Mouse (Mus musculus) neural tube, embryonic 11.5 days (tissue): ENCODE measurements at regions not wholly inside any gene's neighbourhood (a gene's known extent, or its start where the extent isn't known, plus 50 kb on each side); places are given as distances from the start of the nearest gene placed in this dataset.

ENCODE experiments used
- ATAC-seq: fragments of 200-750 bp; cut with Nextera tagmentation; 2 replicates; pipeline ENCODE4 v1.8.0; 2017; ENCODE audit warnings: moderate number of reproducible peaks, mild to moderate bottlenecking, moderate TSS enrichment, moderate library complexity; ENCODE audit not compliant: insufficient read depth, low FRiP score, low TSS enrichment
- DNase-seq: peaks from one replicate; pipeline ENCODE4 v3.0.0-alpha.2; 2015; ENCODE audit warnings: low spot score
- H3K27ac ChIP-seq: fragments of 300-500 bp; sonication (generic); 2 replicates; pipeline ENCODE4 v1.5.1; 2014; ENCODE audit warnings: low read depth, mild to moderate bottlenecking, low read length
- H3K27me3 ChIP-seq: fragments of 300-500 bp; sonication (generic); 2 replicates; pipeline ENCODE4 v1.6.1; 2014; ENCODE audit warnings: mild to moderate bottlenecking, low read length, mixed read lengths; ENCODE audit not compliant: control insufficient read depth, insufficient read depth
- H3K36me3 ChIP-seq: fragments of 300-500 bp; sonication (generic); 2 replicates; pipeline ENCODE4 v1.6.1; 2014; ENCODE audit warnings: mild to moderate bottlenecking, low read length, moderate library complexity, mixed read lengths; ENCODE audit not compliant: control insufficient read depth, insufficient read depth
- H3K4me1 ChIP-seq: fragments of 300-500 bp; sonication (generic); 2 replicates; pipeline ENCODE4 v1.6.1; 2014; ENCODE audit warnings: low read length, mixed read lengths; ENCODE audit not compliant: control insufficient read depth, insufficient read depth
- H3K4me2 ChIP-seq: fragments of 300-500 bp; sonication (generic); 2 replicates; pipeline ENCODE4 v1.6.1; 2014; ENCODE audit warnings: low read depth, mild to moderate bottlenecking, moderate library complexity
- H3K4me3 ChIP-seq: fragments of 300-500 bp; sonication (generic); 2 replicates; pipeline ENCODE4 v1.5.1; 2014; ENCODE audit warnings: low read depth, low read length
- H3K9ac ChIP-seq: fragments of 300-500 bp; sonication (generic); 2 replicates; pipeline ENCODE4 v1.6.1; 2014; ENCODE audit warnings: mild to moderate bottlenecking, low read length
- H3K9me3 ChIP-seq: fragments of 300-500 bp; sonication (generic); 2 replicates; pipeline ENCODE4 v1.6.1; 2016; ENCODE audit warnings: low read length; ENCODE audit not compliant: control insufficient read depth
- WGBS: fragments of 180-500 bp; shearing (Covaris S2); extraction: QIAGEN DNeasy Blood & Tissue Kit; methylation state at CpG from one replicate; pipeline ENCODE4 v1.1.7; 2014; 5-methylcytosine and 5-hydroxymethylcytosine counted together

GRCm38 (mm10) chr1:151130845-151131626 is 51.3 kb upstream of the Gm47985 start:
- Histone ChIP-seq H3K27me3 (no peaks in the 10 kb centered on the region), H3K9ac (no peak overlapping the region), H3K27ac (no peak overlapping the region), H3K9me3 (no peaks in the 10 kb centered on the region), H3K4me2 (no peak overlapping the region), H3K36me3 (no peaks in the 10 kb centered on the region), H3K4me3 (no peak overlapping the region), H3K4me1 (no peaks in the 10 kb centered on the region)
- DNase-seq (no peak), ATAC-seq (no peak)
- WGBS: 80% methylated on average over 5 of the region's 5 CpGs

DNA sequence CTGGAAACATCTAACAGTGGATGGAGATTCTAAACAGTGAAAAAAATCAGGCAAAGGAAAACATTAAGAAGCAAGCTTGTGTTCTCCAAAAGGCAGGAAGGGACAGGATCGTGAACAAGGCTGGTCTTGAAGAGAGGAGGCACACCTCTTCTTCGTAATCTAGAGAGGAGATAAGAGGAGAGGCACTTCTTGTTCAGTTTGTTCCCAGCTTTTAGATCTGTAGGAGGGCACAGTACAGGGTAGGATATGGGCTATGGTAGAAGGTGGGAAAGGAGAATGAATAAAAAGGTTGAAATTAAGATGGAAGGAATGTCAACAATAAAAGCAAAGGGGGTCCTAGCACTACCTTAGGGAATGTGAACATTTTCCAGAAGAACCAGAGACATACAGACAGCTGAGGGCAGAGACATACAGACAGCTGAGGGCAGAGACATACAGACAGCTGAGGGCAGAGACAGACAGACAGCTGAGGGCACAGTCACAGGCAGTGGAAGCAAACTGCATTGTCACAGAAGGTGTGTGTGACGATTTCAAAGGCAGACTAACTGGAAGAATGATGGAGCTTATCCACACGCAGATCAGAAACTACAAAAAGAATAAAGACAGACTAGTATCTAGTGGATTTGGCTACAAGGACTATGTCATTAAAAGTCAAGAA is 50.6 kb upstream of the Gm47985 start:
- H3K4me2 ChIP-seq: no peak overlapping the region
- H3K9me3 ChIP-seq: no peaks in the 10 kb centered on the region
- ATAC-seq (no peak), DNase-seq (no peak)
- H3K4me3 ChIP-seq: no peak overlapping the region
- no peaks in the 10 kb centered on the region for H3K4me1 ChIP-seq
- no peak overlapping the region for H3K9ac ChIP-seq
- no peaks in the 10 kb centered on the region for H3K36me3 ChIP-seq
- H3K27ac ChIP-seq: no peak overlapping the region
- 84% methylated on average over 4 of the region's 4 CpGs for WGBS
- no peaks in the 10 kb centered on the region for H3K27me3 ChIP-seq
